Mouse (Mus musculus) ovary, adult 10 weeks (tissue): ENCODE results near the gene Cacna1b. TPM values are rescaled to one million over a fixed set of nuclear protein-coding genes. Genes with fewer than 3 reads are reported as not detected.

Experiments
- polyA plus RNA-seq: library from polyadenylated mRNA; stranded (reverse); fragments of 350-450 nt; fragmentation: Illumina TruSeq; extraction: RNeasy Lipid Tissue Mini Kit (QIAGEN cat#74804); gene quantifications from one replicate; pipeline ENCODE4 v1.2.3, GENCODE M21; 2014

Cacna1b gene
- polyA plus RNA-seq = not detected

DNA sequence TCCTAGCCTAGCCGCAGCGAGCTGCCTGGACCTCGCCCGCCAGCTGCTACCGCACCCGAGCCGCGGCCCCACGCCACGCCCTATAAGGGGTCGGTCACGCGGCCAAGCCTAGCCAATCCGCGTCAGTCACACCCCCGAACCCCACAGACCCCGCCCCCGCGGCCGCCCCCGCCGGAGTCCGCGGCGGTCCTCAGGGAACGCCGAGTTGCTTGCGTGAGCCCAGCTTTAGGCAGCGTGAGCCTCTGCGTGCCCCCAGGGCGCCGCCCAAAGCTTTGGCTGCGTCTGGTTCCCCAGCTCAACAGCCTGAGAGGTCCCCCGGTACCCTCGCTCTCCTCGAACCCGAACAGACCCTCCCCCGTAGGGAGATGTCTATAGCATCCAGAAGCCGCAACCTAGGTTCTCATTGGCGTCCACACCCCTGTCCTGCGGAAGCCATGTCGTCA is at the start of gene Cacna1b:
Gene Cacna1b, minus strand, starts transcription at position 38 of the 443 bp plus-strand sequence.

Other genes starting within 250 kb of the Cacna1b start
- 18.0 TPM for gene Ehmt1, start 156.5 kb upstream of the Cacna1b start, polyA plus RNA-seq
- gene Arrdc1, start 172.1 kb upstream of the Cacna1b start, polyA plus RNA-seq = 2.7 TPM
- 15.8 TPM for gene Zmynd19, start 186.6 kb upstream of the Cacna1b start, polyA plus RNA-seq
- gene Dph7, start 199.2 kb upstream of the Cacna1b start, polyA plus RNA-seq = 4.2 TPM
- 29.2 TPM for gene Mrpl41, start 211.9 kb upstream of the Cacna1b start, polyA plus RNA-seq
- gene Pnpla7, start 212.9 kb upstream of the Cacna1b start, polyA plus RNA-seq = 9.5 TPM